ENCODE assay signal across 16 mouse cellular contexts in the genomic region with DNA sequence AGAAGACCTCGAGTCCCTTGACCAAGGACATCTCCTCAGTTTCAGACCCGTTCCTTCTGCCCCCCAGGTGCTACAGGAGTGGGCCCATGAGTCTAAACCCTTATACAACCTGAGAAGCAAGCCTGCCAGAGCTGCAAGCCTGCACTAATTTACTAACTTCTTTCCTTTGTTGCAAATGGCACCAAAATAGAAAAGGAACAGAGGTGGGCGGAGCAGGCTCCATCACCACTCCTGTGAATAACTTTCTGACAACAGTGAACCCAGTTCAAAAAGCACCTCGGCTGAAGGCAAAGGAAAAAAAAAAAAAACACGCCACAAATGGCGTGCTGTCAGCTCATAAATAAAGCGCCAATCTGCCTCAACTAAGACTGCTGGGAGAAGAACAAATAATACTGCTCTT.
DNase-seq lines count a peak whose midpoint lies in the region; ATAC-seq and TF ChIP-seq lines count a peak whose summit lies in the region.
"Had no signal": no experiment of that assay in that cellular context is flagged by ENCODE, and none has a peak within 500 bp of the region (broad histone marks: within the 10 kb centered on the region; RNA-seq: fewer than 3 reads in every experiment).

No protein-coding gene starts in this region.

- TF ChIP-seq EP300 in stomach, postnatal 0 days (optimal IDR thresholded peaks at IDR 0.05): no peak

- peaks cover 4% of the 10 kb centered on the region; the same call in 1 of the 2 replicates for H3K36me3 ChIP-seq in kidney, embryonic 15.5 days
- H3K36me3 ChIP-seq in stomach, postnatal 0 days (ENCODE audit: control insufficient read depth, insufficient read depth, low read length): no peaks in the 10 kb centered on the region
- H3K36me3 ChIP-seq: heart, embryonic 13.5 days; limb, embryonic 13.5 days had no signal

- H3K4me3 ChIP-seq in kidney, embryonic 15.5 days (replicated peaks): no peak overlapping the region
- H3K4me3 ChIP-seq in embryonic fibroblast, embryonic 13.5 days (ENCODE audit: insufficient read depth, low read length): no peak overlapping the region
- no peak overlapping the region for H3K4me3 ChIP-seq in stomach, postnatal 0 days (ENCODE audit: low read depth, low read length)
- H3K4me3 ChIP-seq: heart, embryonic 13.5 days; limb, embryonic 13.5 days; midbrain, embryonic 10.5 days had no signal

- ATAC-seq in kidney, embryonic 15.5 days (replicated peaks; ENCODE audit: low FRiP score): no peak
- no peak for ATAC-seq in stomach, postnatal 0 days (ENCODE audit: low FRiP score, low TSS enrichment)
- ATAC-seq: intestine, embryonic 16.5 days had no signal

- intact Hi-C loops in gastrocnemius, postnatal 36 days (cut with DNase I): no loop called here

- WGBS in kidney, embryonic 15.5 days: 39% methylated on average over 7 of the region's 7 CpGs
- WGBS in stomach, postnatal 0 days: 57% methylated on average over 7 of the region's 7 CpGs

- no peak for TF ChIP-seq CTCF in embryonic fibroblast, embryonic 13.5 days (IDR thresholded peaks at IDR 0.05; ENCODE audit: borderline replicate concordance, insufficient read depth, low read length)
- TF ChIP-seq CTCF in stomach, postnatal 0 days (IDR thresholded peaks at IDR 0.05; ENCODE audit: low read depth): no peak

- DNase-seq in kidney, adult 9 months: no peak
- peak; percentile 20 for DNase-seq in right cerebral cortex, postnatal 25 days
- no peak for DNase-seq in right cerebral cortex, postnatal 4 days
- DNase-seq in stomach, postnatal 0 days (ENCODE audit: low spot score): no peak
- no peak for DNase-seq in kidney, adult 11 months
- no peak for DNase-seq in gastrocnemius, postnatal 36 days
- DNase-seq: cerebellum, adult 8-10 months; embryo, embryonic 11 days; kidney, postnatal 4 days had no signal

- H3K27me3 ChIP-seq in kidney, embryonic 15.5 days: no peaks in the 10 kb centered on the region
- no peaks in the 10 kb centered on the region for H3K27me3 ChIP-seq in stomach, postnatal 0 days (ENCODE audit: control insufficient read depth, insufficient read depth, low read length)
- H3K27me3 ChIP-seq: CH12.LX; heart, embryonic 13.5 days; limb, embryonic 13.5 days had no signal

- no peak overlapping the region for H3K9ac ChIP-seq in kidney, embryonic 15.5 days
- no peak overlapping the region for H3K9ac ChIP-seq in stomach, postnatal 0 days (ENCODE audit: low read length)
- H3K9ac ChIP-seq: heart, embryonic 13.5 days; limb, embryonic 13.5 days had no signal

- no peaks in the 10 kb centered on the region for H3K9me3 ChIP-seq in kidney, embryonic 15.5 days (replicated peaks)
- H3K9me3 ChIP-seq in stomach, postnatal 0 days (ENCODE audit: control insufficient read depth, low read length): no peaks in the 10 kb centered on the region
- H3K9me3 ChIP-seq: heart, embryonic 13.5 days; limb, embryonic 13.5 days; midbrain, embryonic 10.5 days had no signal

- no peak for TF ChIP-seq POLR2A in embryonic fibroblast, embryonic 13.5 days (IDR thresholded peaks at IDR 0.05; ENCODE audit: low read depth, low read length)

- peaks cover 40% of the 10 kb centered on the region for H3K4me1 ChIP-seq in kidney, embryonic 15.5 days
- peaks cover 22% of the 10 kb centered on the region for H3K4me1 ChIP-seq in embryonic fibroblast, embryonic 13.5 days (ENCODE audit: control insufficient read depth, insufficient read depth, low read length)
- H3K4me1 ChIP-seq in stomach, postnatal 0 days (replicated peaks; ENCODE audit: control insufficient read depth, insufficient read depth): 0 out of 2 replicates have a peak, but pooled peaks cover 3% of the 10 kb centered on the region

- no peak overlapping the region for H3K4me2 ChIP-seq in kidney, embryonic 15.5 days
- H3K4me2 ChIP-seq in stomach, postnatal 0 days (replicated peaks; ENCODE audit: low read depth): no peak overlapping the region
- H3K4me2 ChIP-seq: heart, embryonic 13.5 days; limb, embryonic 13.5 days had no signal

- 0 out of 2 replicates have a peak overlapping the region, but pooled peaks have one; percentile 2 for H3K27ac ChIP-seq in kidney, embryonic 15.5 days
- peak overlapping the region; percentile 92 for H3K27ac ChIP-seq in embryonic fibroblast, embryonic 13.5 days (ENCODE audit: insufficient read depth, low read length)
- H3K27ac ChIP-seq in stomach, postnatal 0 days (replicated peaks): 0 out of 2 replicates have a peak overlapping the region, but pooled peaks have one; percentile 40
- H3K27ac ChIP-seq: limb, embryonic 13.5 days had no signal

Comparison
In these comparisons a context has a peak if more than half of its experiments do, and no peak if none do; other contexts are left out.
1. H3K27ac ChIP-seq: peak in every context shown above with its lines; median percentile 92 in embryonic fibroblast, embryonic 13.5 days; 40 in stomach, postnatal 0 days; 2 in kidney, embryonic 15.5 days.